Mouse (Mus musculus): ENCODE data around the gene Elavl2. TPM values are rescaled to one million over a fixed set of nuclear protein-coding genes. Genes with fewer than 3 reads are reported as not detected.

The Elavl2 gene
- total and polyA plus RNA-seq, 2 experiments: not detected

GRCm38 (mm10) chr4:91371131-91371818 is 29.3 kb downstream of the Elavl2 start:
- DNase-seq (ENCODE audit: extremely low read depth, low read depth, low spot score): no peak
- Histone ChIP-seq H3K27ac (replicated peaks; ENCODE audit: insufficient read depth, low read depth, low read length) (no peak overlapping the region), H3K9ac (ENCODE audit: low read depth, low read length) (no peak overlapping the region), H3K4me1 (ENCODE audit: control insufficient read depth, insufficient read depth, low read length) (peaks cover 4% of the 10 kb centered on the region), H3K36me3 (ENCODE audit: control insufficient read depth, insufficient read depth, low read length) (no peaks in the 10 kb centered on the region), H3K79me2 (ENCODE audit: control insufficient read depth, insufficient read depth, low read length) (no peaks in the 10 kb centered on the region; the same call in 1 of the 2 replicates), H3K4me3 (ENCODE audit: insufficient read depth, low read depth, low read length) (no peak overlapping the region), H3K27me3 (ENCODE audit: control insufficient read depth, insufficient read depth, low read length) (peaks cover 21% of the 10 kb centered on the region)
- 2% methylated on average over 77 of the region's 82 CpGs for WGBS
- no peak for TF ChIP-seq POLR2A (IDR thresholded peaks at IDR 0.05; ENCODE audit: extremely low read depth, insufficient read depth, low read length)
- no peak for TF ChIP-seq CTCF (IDR thresholded peaks at IDR 0.05; ENCODE audit: low read depth, low read length)

GRCm38 (mm10) chr4:91365276-91365675 is 35.3 kb downstream of the Elavl2 start:
- no peaks in the 10 kb centered on the region for H3K4me1 ChIP-seq (ENCODE audit: control insufficient read depth, insufficient read depth, low read length)
- DNase-seq (ENCODE audit: extremely low read depth, low read depth, low spot score): no peak
- H3K27ac ChIP-seq (replicated peaks; ENCODE audit: insufficient read depth, low read depth, low read length): no peak overlapping the region
- H3K36me3 ChIP-seq (ENCODE audit: control insufficient read depth, insufficient read depth, low read length): no peaks in the 10 kb centered on the region
- no peak overlapping the region for H3K9ac ChIP-seq (ENCODE audit: low read depth, low read length)
- no peaks in the 10 kb centered on the region for H3K27me3 ChIP-seq (ENCODE audit: control insufficient read depth, insufficient read depth, low read length)
- no peak for TF ChIP-seq CTCF (IDR thresholded peaks at IDR 0.05; ENCODE audit: low read depth, low read length)
- no peak for TF ChIP-seq POLR2A (IDR thresholded peaks at IDR 0.05; ENCODE audit: extremely low read depth, insufficient read depth, low read length)
- H3K79me2 ChIP-seq (ENCODE audit: control insufficient read depth, insufficient read depth, low read length): no peaks in the 10 kb centered on the region
- WGBS: 79% methylated on average over 12 of the region's 12 CpGs
- H3K4me3 ChIP-seq (ENCODE audit: insufficient read depth, low read depth, low read length): no peak overlapping the region

GRCm38 (mm10) chr4:91363963-91364362 is 36.6 kb downstream of the Elavl2 start:
- 81% methylated on average over 4 of the region's 4 CpGs for WGBS
- no peak for TF ChIP-seq CTCF (IDR thresholded peaks at IDR 0.05; ENCODE audit: low read depth, low read length)
- no peak for TF ChIP-seq POLR2A (IDR thresholded peaks at IDR 0.05; ENCODE audit: extremely low read depth, insufficient read depth, low read length)
- DNase-seq (ENCODE audit: extremely low read depth, low read depth, low spot score): no peak
- H3K27me3 ChIP-seq (ENCODE audit: control insufficient read depth, insufficient read depth, low read length): no peaks in the 10 kb centered on the region
- H3K79me2 ChIP-seq (ENCODE audit: control insufficient read depth, insufficient read depth, low read length): no peaks in the 10 kb centered on the region
- H3K4me1 ChIP-seq (ENCODE audit: control insufficient read depth, insufficient read depth, low read length): no peaks in the 10 kb centered on the region
- no peaks in the 10 kb centered on the region for H3K36me3 ChIP-seq (ENCODE audit: control insufficient read depth, insufficient read depth, low read length)
- no peak overlapping the region for H3K4me3 ChIP-seq (ENCODE audit: insufficient read depth, low read depth, low read length)
- H3K27ac ChIP-seq (replicated peaks; ENCODE audit: insufficient read depth, low read depth, low read length): no peak overlapping the region
- H3K9ac ChIP-seq (ENCODE audit: low read depth, low read length): no peak overlapping the region

GRCm38 (mm10) chr4:91362520-91362919 is 38.1 kb downstream of the Elavl2 start:
- Histone ChIP-seq H3K36me3 (ENCODE audit: control insufficient read depth, insufficient read depth, low read length) (no peaks in the 10 kb centered on the region), H3K4me3 (ENCODE audit: insufficient read depth, low read depth, low read length) (no peak overlapping the region), H3K27ac (replicated peaks; ENCODE audit: insufficient read depth, low read depth, low read length) (no peak overlapping the region), H3K9ac (ENCODE audit: low read depth, low read length) (no peak overlapping the region), H3K4me1 (ENCODE audit: control insufficient read depth, insufficient read depth, low read length) (no peaks in the 10 kb centered on the region), H3K27me3 (ENCODE audit: control insufficient read depth, insufficient read depth, low read length) (no peaks in the 10 kb centered on the region), H3K79me2 (ENCODE audit: control insufficient read depth, insufficient read depth, low read length) (no peaks in the 10 kb centered on the region)
- 62% methylated on average over 5 of the region's 5 CpGs for WGBS
- TF ChIP-seq POLR2A (IDR thresholded peaks at IDR 0.05; ENCODE audit: extremely low read depth, insufficient read depth, low read length) (no peak), CTCF (IDR thresholded peaks at IDR 0.05; ENCODE audit: low read depth, low read length) (no peak)
- no peak for DNase-seq (ENCODE audit: extremely low read depth, low read depth, low spot score)

GRCm38 (mm10) chr4:91353138-91353537 is 47.4 kb downstream of the Elavl2 start:
- H3K27me3 ChIP-seq (ENCODE audit: control insufficient read depth, insufficient read depth, low read length): no peaks in the 10 kb centered on the region
- H3K9ac ChIP-seq (ENCODE audit: low read depth, low read length): no peak overlapping the region
- 70% methylated on average over 9 of the region's 9 CpGs for whole genome bisulfite sequencing
- TF ChIP-seq CTCF (IDR thresholded peaks at IDR 0.05; ENCODE audit: low read depth, low read length): no peak
- TF ChIP-seq POLR2A (IDR thresholded peaks at IDR 0.05; ENCODE audit: extremely low read depth, insufficient read depth, low read length): no peak
- no peak for DNase-seq (ENCODE audit: extremely low read depth, low read depth, low spot score)
- no peaks in the 10 kb centered on the region for H3K4me1 ChIP-seq (ENCODE audit: control insufficient read depth, insufficient read depth, low read length)
- no peak overlapping the region for H3K4me3 ChIP-seq (ENCODE audit: insufficient read depth, low read depth, low read length)
- no peaks in the 10 kb centered on the region for H3K79me2 ChIP-seq (ENCODE audit: control insufficient read depth, insufficient read depth, low read length)
- H3K27ac ChIP-seq (replicated peaks; ENCODE audit: insufficient read depth, low read depth, low read length): no peak overlapping the region
- no peaks in the 10 kb centered on the region for H3K36me3 ChIP-seq (ENCODE audit: control insufficient read depth, insufficient read depth, low read length)

GRCm38 (mm10) chr4:91349579-91349978 is 51.0 kb downstream of the Elavl2 start:
- H3K79me2 ChIP-seq (ENCODE audit: control insufficient read depth, insufficient read depth, low read length): no peaks in the 10 kb centered on the region
- H3K27ac ChIP-seq (replicated peaks; ENCODE audit: insufficient read depth, low read depth, low read length): no peak overlapping the region
- WGBS: 77% methylated on average over 5 of the region's 5 CpGs
- H3K4me3 ChIP-seq (ENCODE audit: insufficient read depth, low read depth, low read length): no peak overlapping the region
- H3K4me1 ChIP-seq (ENCODE audit: control insufficient read depth, insufficient read depth, low read length): no peaks in the 10 kb centered on the region
- H3K27me3 ChIP-seq (ENCODE audit: control insufficient read depth, insufficient read depth, low read length): no peaks in the 10 kb centered on the region
- TF ChIP-seq POLR2A (IDR thresholded peaks at IDR 0.05; ENCODE audit: extremely low read depth, insufficient read depth, low read length): no peak
- TF ChIP-seq CTCF (IDR thresholded peaks at IDR 0.05; ENCODE audit: low read depth, low read length): no peak
- no peak overlapping the region for H3K9ac ChIP-seq (ENCODE audit: low read depth, low read length)
- DNase-seq (ENCODE audit: extremely low read depth, low read depth, low spot score): no peak
- H3K36me3 ChIP-seq (ENCODE audit: control insufficient read depth, insufficient read depth, low read length): no peaks in the 10 kb centered on the region

Data from liver, adult 2 months (tissue).